Mouse (Mus musculus): ENCODE data around the gene Atp5d. TPM values are rescaled to one million over a fixed set of nuclear protein-coding genes. Genes with fewer than 3 reads are reported as not detected.
A peak's percentile ranks its signal among the peaks of the same experiment; 100 is the strongest.

Atp5d gene
- polyA plus RNA-seq, 1 experiment from 2014 or later = 612 TPM

GRCm38 (mm10) chr10:80173955-80174640 lies 35.7 kb downstream of the Atp5d start:
- peaks cover 37% of the 10 kb centered on the region for H3K36me3 ChIP-seq
- H3K9ac ChIP-seq = no peak overlapping the region
- no peaks in the 10 kb centered on the region for H3K9me3 ChIP-seq (replicated peaks)
- no peak for ATAC-seq (replicated peaks; ENCODE audit: low FRiP score)
- no peak overlapping the region for H3K4me3 ChIP-seq (replicated peaks)
- no peaks in the 10 kb centered on the region for H3K27me3 ChIP-seq
- peaks cover 51% of the 10 kb centered on the region for H3K4me1 ChIP-seq
- WGBS = 85% methylated on average over 10 of the region's 10 CpGs
- no peak overlapping the region for H3K4me2 ChIP-seq
- no peak overlapping the region for H3K27ac ChIP-seq

GRCm38 (mm10) chr10:80174705-80175104 lies 36.3 kb downstream of the Atp5d start:
- 46% methylated on average over 2 of the region's 2 CpGs for WGBS
- no peak for ATAC-seq (replicated peaks; ENCODE audit: low FRiP score)

GRCm38 (mm10) chr10:80175536-80176269 lies 37.3 kb downstream of the Atp5d start:
- H3K4me1 ChIP-seq = peaks cover 47% of the 10 kb centered on the region
- no peak overlapping the region for H3K9ac ChIP-seq
- no peak overlapping the region for H3K27ac ChIP-seq
- 0 out of 2 replicates have a peak, but pooled peaks have one; percentile 7 for ATAC-seq (replicated peaks; ENCODE audit: low FRiP score)
- 23% methylated on average over 4 of the region's 4 CpGs for WGBS
- H3K4me2 ChIP-seq = no peak overlapping the region
- H3K4me3 ChIP-seq (replicated peaks) = no peak overlapping the region
- no peaks in the 10 kb centered on the region for H3K27me3 ChIP-seq
- peaks cover 25% of the 10 kb centered on the region for H3K36me3 ChIP-seq
- no peaks in the 10 kb centered on the region for H3K9me3 ChIP-seq (replicated peaks)

More at GRCm38 (mm10) chr10:80174705-80175104, 36.3 kb downstream of the Atp5d start:
- Histone ChIP-seq H3K36me3 (peaks cover 35% of the 10 kb centered on the region), H3K9me3 (replicated peaks) (no peaks in the 10 kb centered on the region), H3K4me1 (peaks cover 47% of the 10 kb centered on the region), H3K9ac (0 out of 2 replicates have a peak overlapping the region, but pooled peaks have one; percentile 17), H3K27me3 (no peaks in the 10 kb centered on the region), H3K4me2 (no peak overlapping the region), H3K4me3 (replicated peaks) (no peak overlapping the region), H3K27ac (no peak overlapping the region)

- ATAC-seq (replicated peaks; ENCODE audit: low FRiP score) = no peak
- WGBS = 81% methylated on average over 5 of the region's 5 CpGs
- peaks cover 48% of the 10 kb centered on the region for H3K4me1 ChIP-seq
Measured at GRCm38 (mm10) chr10:80176270-80176834, 37.9 kb downstream of the Atp5d start.

DNA sequence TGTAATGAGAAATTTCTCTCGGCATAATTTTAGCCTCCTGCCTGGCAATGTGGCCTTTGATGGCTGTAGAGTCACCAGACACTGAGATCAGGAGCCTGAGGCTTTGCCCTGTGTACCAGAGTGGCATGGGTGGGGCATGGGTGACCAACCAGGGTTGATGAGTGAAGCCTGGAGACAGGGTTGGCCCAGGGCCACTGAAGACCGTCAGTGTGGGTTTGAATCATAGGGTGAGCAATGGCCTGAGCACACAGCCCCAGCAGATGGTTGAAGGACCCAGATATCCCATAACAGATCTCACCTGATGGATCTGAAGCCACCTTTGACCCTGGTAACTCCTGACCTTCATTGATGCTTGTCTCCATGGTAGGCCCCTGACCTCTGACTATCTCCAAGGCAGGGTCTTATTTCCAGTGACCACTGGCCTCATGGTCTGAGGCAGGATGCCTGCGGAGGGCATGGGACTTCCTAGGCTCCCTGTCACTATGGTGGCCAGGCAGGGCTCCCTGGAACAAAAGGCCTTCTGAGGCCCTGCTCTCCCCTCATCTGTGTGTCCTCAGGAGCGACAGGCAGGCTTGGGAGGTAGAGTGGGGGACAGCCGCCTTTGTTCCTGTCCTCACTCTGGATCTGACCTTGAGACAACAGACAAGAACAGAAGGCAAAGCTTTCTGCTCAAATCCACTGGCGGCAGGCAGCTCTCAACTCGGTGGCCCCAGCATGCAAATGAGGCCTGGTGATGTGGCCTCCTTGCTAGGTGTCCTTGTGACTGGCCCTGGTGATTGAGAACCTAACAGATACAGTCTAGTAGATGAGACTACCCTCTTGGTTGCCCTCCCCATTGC lies 39.2 kb downstream of the Atp5d start:
- no peak for ATAC-seq (replicated peaks; ENCODE audit: low FRiP score)
- no peak overlapping the region for H3K9ac ChIP-seq
- H3K4me2 ChIP-seq = no peak overlapping the region
- no peak overlapping the region for H3K4me3 ChIP-seq (replicated peaks)
- peaks cover 7% of the 10 kb centered on the region; the same call in 1 of the 2 replicates for H3K36me3 ChIP-seq
- peaks cover 35% of the 10 kb centered on the region for H3K4me1 ChIP-seq
- H3K27ac ChIP-seq = no peak overlapping the region
- no peaks in the 10 kb centered on the region for H3K9me3 ChIP-seq (replicated peaks)
- H3K27me3 ChIP-seq = no peaks in the 10 kb centered on the region
- WGBS = 74% methylated on average over 7 of the region's 7 CpGs

More at GRCm38 (mm10) chr10:80176270-80176834, 37.9 kb downstream of the Atp5d start:
- H3K27ac ChIP-seq = no peak overlapping the region
- H3K4me3 ChIP-seq (replicated peaks) = no peak overlapping the region
- H3K27me3 ChIP-seq = no peaks in the 10 kb centered on the region
- H3K4me2 ChIP-seq = no peak overlapping the region
- no peaks in the 10 kb centered on the region for H3K9me3 ChIP-seq (replicated peaks)
- H3K9ac ChIP-seq = no peak overlapping the region
- H3K36me3 ChIP-seq = peaks cover 19% of the 10 kb centered on the region

GRCm38 (mm10) chr10:80179068-80180051 lies 40.9 kb downstream of the Atp5d start, which contains the start of gene Efna2:
Gene Efna2, plus strand, starts transcription at chr10:80179482.
- WGBS = 1% methylated on average over 73 of the region's 106 CpGs
- no peaks in the 10 kb centered on the region for H3K27me3 ChIP-seq
- no peaks in the 10 kb centered on the region for H3K9me3 ChIP-seq (replicated peaks)
- H3K4me2 ChIP-seq = peak within 1 kb of the TSS; percentile 78
- H3K27ac ChIP-seq = peak within 1 kb of the TSS; percentile 74
- H3K4me1 ChIP-seq = peaks cover 28% of the 10 kb centered on the region
- peak within 1 kb of the TSS; percentile 81 for H3K9ac ChIP-seq
- H3K36me3 ChIP-seq = peaks cover 6% of the 10 kb centered on the region; the same call in 1 of the 2 replicates
- peak within 1 kb of the TSS; percentile 78 for H3K4me3 ChIP-seq (replicated peaks)
- peak; percentile 57 for ATAC-seq (replicated peaks; ENCODE audit: low FRiP score)

DNA sequence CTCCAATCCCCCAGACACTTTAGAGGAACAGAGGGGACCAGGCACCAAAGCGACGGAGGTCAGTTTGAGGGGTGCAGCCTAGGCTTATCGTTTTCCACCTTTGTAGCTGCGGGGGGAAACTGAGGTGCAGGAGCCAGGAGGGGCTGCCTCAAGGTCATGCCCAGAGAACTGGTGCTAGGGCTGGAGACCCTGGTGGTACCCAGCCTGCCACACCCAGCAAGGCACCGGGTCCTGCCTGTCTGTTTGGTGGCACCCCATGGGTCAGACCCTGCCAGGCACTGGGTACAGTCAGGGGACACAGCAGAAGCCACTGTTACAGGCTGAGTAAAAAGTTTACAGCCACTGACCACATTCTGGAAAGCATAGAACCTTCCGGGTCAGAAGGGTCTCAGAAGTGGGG lies 41.9 kb downstream of the Atp5d start:
- WGBS = 41% methylated on average over 6 of the region's 6 CpGs
- no peaks in the 10 kb centered on the region for H3K27me3 ChIP-seq
- no peaks in the 10 kb centered on the region for H3K36me3 ChIP-seq
- H3K9ac ChIP-seq = peak overlapping the region; percentile 81
- peaks cover 28% of the 10 kb centered on the region for H3K4me1 ChIP-seq
- H3K4me2 ChIP-seq = peak overlapping the region; percentile 78
- ATAC-seq (replicated peaks; ENCODE audit: low FRiP score) = no peak
- H3K27ac ChIP-seq = no peak overlapping the region
- H3K9me3 ChIP-seq (replicated peaks) = no peaks in the 10 kb centered on the region
- peak overlapping the region; percentile 78 for H3K4me3 ChIP-seq (replicated peaks)

DNA sequence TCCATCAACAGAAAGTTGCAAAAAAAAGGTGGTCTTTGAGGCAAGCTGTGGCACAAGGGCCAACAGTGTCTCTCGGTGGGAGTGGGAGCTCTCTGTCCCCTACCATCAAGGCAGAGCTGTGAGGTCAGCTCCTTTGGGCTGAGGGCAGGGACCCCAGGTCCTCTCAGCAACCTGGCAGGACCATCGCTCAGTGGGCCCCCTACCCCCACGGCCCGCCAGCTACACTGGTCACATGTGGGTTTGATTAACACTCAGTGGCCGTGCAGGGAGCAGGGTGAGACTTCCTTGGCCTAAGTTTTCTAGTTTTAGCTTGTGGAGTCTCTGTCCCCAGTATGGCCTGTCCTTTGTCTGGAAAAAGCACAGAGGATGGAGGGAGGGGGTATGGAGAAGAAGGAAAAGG lies 42.4 kb downstream of the Atp5d start:
- H3K9me3 ChIP-seq (replicated peaks) = no peaks in the 10 kb centered on the region
- no peak for ATAC-seq (replicated peaks; ENCODE audit: low FRiP score)
- peak overlapping the region; percentile 78 for H3K4me2 ChIP-seq
- H3K4me3 ChIP-seq (replicated peaks) = peak overlapping the region; percentile 78
- H3K27me3 ChIP-seq = no peaks in the 10 kb centered on the region
- H3K36me3 ChIP-seq = no peaks in the 10 kb centered on the region
- peaks cover 25% of the 10 kb centered on the region for H3K4me1 ChIP-seq
- WGBS = 45% methylated on average over 5 of the region's 5 CpGs
- H3K9ac ChIP-seq = 0 out of 2 replicates have a peak overlapping the region, but pooled peaks have one; percentile 81
- no peak overlapping the region for H3K27ac ChIP-seq

DNA sequence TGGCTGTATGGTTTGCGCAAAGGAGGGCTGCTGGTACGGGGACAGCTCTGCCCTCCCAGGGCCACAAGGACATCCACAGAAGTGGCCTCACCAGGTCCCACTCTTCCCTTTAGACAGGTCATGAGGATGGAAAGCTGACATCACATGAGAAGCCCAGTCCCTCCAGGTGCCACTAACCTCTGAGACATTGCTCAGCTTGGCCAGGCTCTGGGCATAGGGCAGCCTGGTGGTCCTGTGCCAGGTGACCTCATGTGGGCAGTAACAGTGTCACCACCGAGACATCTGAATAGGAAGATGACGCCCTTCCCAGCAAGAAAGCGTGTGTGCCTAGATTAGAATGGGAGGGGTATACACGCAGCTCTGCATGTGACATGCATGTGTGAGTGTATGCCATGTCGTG lies 44.1 kb downstream of the Atp5d start:
- Histone ChIP-seq H3K9me3 (replicated peaks) (no peaks in the 10 kb centered on the region), H3K36me3 (peaks cover 9% of the 10 kb centered on the region; the same call in 1 of the 2 replicates), H3K4me2 (no peak overlapping the region), H3K27me3 (peaks cover 8% of the 10 kb centered on the region), H3K4me1 (peaks cover 26% of the 10 kb centered on the region), H3K9ac (no peak overlapping the region), H3K27ac (no peak overlapping the region), H3K4me3 (replicated peaks) (no peak overlapping the region)
- 94% methylated on average over 7 of the region's 7 CpGs for WGBS
- ATAC-seq (replicated peaks; ENCODE audit: low FRiP score) = no peak

DNA sequence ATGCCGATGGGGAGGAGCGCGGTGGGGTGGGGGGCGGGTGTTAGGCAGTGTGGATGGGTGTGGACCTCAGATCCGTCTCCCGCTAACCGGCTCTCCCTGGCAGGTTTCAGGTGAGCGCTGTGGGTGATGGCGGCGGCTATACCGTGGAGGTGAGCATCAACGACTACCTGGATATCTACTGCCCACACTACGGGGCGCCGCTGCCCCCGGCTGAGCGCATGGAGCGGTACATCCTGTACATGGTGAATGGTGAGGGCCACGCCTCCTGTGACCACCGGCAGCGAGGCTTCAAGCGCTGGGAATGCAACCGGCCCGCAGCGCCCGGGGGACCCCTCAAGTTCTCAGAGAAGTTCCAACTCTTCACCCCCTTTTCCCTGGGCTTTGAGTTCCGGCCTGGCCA lies 48.2 kb downstream of the Atp5d start:
- WGBS = 38% methylated on average over 27 of the region's 27 CpGs
- ATAC-seq (replicated peaks; ENCODE audit: low FRiP score) = no peak
- no peaks in the 10 kb centered on the region for H3K9me3 ChIP-seq (replicated peaks)
- H3K9ac ChIP-seq = no peak overlapping the region
- H3K27me3 ChIP-seq = peaks cover 42% of the 10 kb centered on the region
- H3K27ac ChIP-seq = no peak overlapping the region
- H3K4me1 ChIP-seq = peaks cover 19% of the 10 kb centered on the region
- peaks cover 25% of the 10 kb centered on the region; the same call in 1 of the 2 replicates for H3K36me3 ChIP-seq
- no peak overlapping the region for H3K4me2 ChIP-seq
- H3K4me3 ChIP-seq (replicated peaks) = no peak overlapping the region

Data from kidney, embryonic 15.5 days (tissue).